Mouse (Mus musculus) embryonic stem cell, embryonic (primary cell): ENCODE measurements around the gene Irgc1.

ENCODE experiments used
- CTCF ChIA-PET, 4 experiments: fragments of 300-600 bp in 2 of 4; fragments of 350-600 bp in 2 of 4; sonication (Branson Sonifier 250); formaldehyde crosslinking; loops; one replicate each; lab custom pipeline; 2022; ENCODE audit warnings: inconsistent platforms in 2 of 4; lab: Charles Lee
- POLR2A ChIA-PET, 4 experiments: fragments of 300-600 bp in 2 of 4; fragments of 350-600 bp in 2 of 4; sonication (Branson Sonifier 250); formaldehyde crosslinking; loops; one replicate each; lab custom pipeline; 2022; ENCODE audit warnings: antibody characterized with exemption in 4 of 4, inconsistent platforms in 1 of 4; lab: Charles Lee

Gene Irgc1

DNA sequence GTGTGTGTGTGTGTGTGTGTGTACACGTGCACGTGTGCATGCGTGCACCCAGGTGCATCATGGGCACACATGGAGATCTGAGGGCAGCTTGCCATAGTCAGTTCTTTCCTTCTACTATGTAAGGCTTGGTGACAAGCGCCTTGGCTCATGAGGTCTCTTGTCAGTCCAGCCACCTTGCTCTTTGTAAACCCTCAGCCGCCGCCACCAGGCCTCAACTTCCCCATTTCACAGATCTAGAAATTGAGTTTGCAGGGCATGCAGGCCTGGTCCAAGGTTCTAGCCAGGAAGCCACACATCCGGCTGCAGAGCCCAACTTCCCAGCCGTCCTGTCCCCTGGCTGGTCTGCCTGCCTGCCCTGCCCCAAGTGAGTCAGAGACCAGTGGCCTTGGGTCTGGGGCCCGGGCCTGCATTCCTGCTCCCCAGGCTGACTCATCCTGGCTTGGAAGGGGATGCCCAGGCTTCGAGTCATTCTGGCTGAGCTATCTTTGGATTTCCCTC, 65.0 kb downstream of the Irgc1 start:
- ChIA-PET POLR2A (interaction anchor here in 3 of 4 experiments (0.8 to 3.4 kb wide), 4 partner anchors 11 to 13 kb away, joined by 3 to 15 read pairs (median 4); partner anchors contain the start of gene Smg9 (in 3 of the 3)), CTCF (interaction anchor here in 1 of 4 experiments (0.6 to 1.6 kb wide), 3 partner anchors 10 to 110 kb away, joined by 3 to 5 read pairs (median 4); no protein-coding TSS in a partner anchor)

DNA sequence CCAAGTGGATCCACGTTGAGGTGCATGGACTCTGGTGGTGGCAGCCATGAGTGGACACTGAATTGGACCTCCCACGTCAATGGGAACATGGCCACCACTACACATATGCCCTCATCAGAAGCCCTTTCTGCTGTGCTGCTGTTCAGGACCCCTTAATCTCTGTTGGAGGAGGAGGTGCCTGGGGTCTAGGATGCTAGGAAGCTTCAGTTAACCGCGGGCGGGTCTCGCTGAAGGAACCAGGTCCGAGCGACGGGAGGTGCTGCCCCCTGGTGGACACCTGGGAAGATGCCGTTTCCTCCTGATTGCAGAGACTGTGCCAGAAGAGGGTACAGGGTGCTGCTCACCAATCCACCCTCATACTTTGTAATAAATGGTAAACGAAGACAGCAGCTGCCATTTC, 67.3 kb downstream of the Irgc1 start:
- POLR2A ChIA-PET: interaction anchor here in 3 of 4 experiments (0.6 to 2.0 kb wide), 8 partner anchors 8 to 508 kb away, joined by 3 to 10 read pairs (median 3); partner anchors contain the start of gene Smg9 (in 2 of the 3)
- CTCF ChIA-PET: interaction anchor here (0.6 to 3.3 kb wide), 41 partner anchors 8 to 562 kb away, joined by 3 to 24 read pairs (median 4); partner anchors contain the start of genes Smg9 (in 2 of the 4) and Zfp108 (in 1 of the 4)

DNA sequence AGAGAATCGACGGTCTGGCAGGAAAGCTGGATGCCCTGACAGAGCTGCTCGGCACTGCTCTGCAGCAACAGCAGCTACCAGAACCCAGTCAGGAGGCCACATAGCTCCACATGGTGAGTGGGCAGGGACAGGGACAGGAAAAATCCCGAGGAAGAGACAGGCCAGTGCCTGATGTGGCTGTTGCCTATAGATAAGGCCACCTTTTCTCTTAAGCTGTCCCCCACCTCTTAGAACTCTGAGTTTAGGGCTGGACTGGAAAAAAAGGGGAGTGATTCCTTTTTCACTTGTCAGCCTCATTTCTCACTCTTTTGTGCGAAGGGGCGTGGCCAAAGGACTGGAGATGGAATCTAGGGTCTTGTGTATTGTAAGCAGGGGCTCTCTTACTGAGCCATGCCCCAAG, 68.0 kb downstream of the Irgc1 start:
- ChIA-PET CTCF (interaction anchor here in 3 of 4 experiments (0.6 to 3.3 kb wide), 19 partner anchors 10 to 1272 kb away, joined by 3 to 24 read pairs (median 4); partner anchors contain the start of gene Smg9 (in 1 of the 3)), POLR2A (interaction anchor here in 3 of 4 experiments (0.6 to 2.0 kb wide), 8 partner anchors 12 to 298 kb away, joined by 3 to 15 read pairs (median 4); partner anchors contain the start of gene Smg9 (in 2 of the 3))

DNA sequence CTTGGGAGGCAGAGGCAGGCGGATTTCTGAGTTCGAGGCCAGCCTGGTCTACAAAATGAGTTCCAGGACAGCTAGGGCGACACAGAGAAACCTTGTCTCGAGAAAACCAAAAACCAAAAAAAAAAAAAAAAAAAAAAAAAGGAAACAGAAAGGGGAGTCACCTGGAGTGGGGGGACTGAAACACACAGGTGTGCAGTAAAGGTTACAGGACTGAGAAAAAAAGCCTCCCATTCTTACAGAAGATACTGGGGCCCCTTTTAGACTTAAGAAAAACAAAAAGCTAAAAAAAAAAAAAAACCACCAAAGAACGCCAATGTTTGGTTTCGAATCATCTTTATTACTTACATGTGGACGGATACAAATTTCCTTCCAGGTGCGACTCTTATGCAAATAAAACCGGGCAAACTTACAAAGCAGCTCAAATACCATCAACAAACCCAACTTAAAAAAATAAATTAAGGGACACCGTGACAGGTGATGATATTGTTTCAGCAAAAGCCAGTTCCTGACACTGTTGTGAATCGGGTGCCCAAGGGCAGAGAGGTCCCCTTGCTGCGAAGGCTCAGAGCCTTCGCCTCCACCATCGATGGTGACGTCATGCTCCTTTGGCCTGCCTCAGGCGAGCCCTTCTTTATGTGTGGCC, 69.2 kb downstream of the Irgc1 start:
- ChIA-PET POLR2A (interaction anchor here in 2 of 4 experiments (0.7 to 2.0 kb wide), 7 partner anchors 9 to 701 kb away, joined by 3 to 8 read pairs (median 4); partner anchors contain the start of gene Smg9 (in 1 of the 2)), CTCF (interaction anchor here in 3 of 4 experiments (0.7 to 3.3 kb wide), 10 partner anchors 9 to 59 kb away, joined by 3 to 24 read pairs (median 4); no protein-coding TSS in a partner anchor)
